Mouse (Mus musculus): ENCODE results near the gene Arntl. TPM values are rescaled to one million over a fixed set of nuclear protein-coding genes. Genes with fewer than 3 reads are reported as not detected.

Arntl gene
- polyA plus RNA-seq (2012; rRNA removed) = 26.9 and 28.9 TPM in 2 replicates

DNA sequence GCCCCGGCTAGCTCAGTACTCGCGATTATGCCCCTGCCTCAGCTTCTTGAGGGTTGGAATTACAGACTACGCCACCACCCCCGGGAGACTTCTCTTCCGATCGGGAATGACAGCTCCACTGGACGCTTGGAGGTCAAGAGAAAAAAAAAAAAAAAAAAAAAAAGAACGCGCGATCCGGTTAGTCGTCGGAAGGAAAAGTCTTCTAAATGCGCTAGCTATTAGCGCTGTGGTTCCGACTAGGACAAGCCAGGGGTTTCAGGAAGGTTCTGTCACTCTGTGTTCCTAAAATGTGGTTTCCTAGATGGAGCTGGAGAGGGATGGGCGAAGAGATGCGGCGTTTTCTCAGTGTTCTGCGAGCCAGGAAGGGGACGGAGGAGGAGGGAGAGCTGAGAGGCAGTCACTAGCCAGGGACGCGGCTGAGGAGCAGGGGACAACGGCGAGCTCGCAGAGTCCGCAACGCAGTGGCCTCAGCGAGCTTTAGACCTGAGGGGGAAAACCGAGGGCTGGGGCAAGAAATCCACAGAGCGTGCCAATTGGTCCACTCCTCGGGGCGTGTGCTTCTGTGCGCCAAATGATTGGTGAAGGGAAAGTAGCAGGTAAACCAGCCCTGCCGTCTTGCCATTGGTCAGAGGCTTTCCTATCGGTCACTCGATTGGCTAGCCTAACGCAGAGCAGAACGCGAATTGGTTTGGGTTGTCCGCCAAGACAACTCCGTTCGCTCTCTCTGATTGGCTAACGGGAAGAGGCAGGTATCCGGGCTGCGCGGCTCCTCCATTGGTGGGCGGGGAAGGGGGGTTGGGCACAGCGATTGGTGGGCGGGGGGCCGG, at the start of gene Arntl:
Gene Arntl, plus strand, starts transcription at position 822 of the 827 bp plus-strand sequence.
- DNase-seq (ENCODE audit: extremely low spot score in 1 of 2, low spot score in 1 of 2) = peak; percentile 97 to 98

DNA sequence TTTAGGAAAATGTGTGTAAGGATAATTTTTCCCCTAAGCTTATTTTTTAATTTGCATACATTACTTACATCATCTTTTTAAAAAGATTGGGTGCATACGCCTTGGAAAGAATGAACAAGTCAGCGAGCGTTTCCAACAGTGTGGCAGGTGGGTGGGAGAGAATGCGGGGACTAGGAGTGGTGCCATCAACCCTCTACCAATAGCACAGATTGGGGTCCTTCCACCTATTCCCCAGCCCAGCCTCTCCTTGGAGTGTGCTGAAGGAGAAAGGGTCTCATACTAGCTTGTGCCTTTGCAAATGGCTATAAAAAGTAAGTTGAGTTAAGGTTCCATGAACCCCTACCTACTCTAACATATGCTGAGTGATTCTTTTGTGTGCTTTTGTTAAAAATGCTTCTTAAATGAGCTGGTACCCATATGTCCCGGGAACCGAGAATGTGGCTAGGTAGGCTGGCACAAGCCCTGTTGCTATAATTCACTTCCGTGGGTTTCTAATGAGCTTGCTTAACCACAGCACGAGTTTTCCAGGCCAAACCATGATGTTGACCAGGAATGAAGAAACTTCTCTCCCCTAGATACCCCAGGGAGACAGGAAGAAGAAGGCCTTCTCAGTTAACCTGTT, 46.1 kb upstream of the Arntl start:
- peak in 1 of 2 experiments; percentile 67 for DNase-seq (ENCODE audit: extremely low spot score in 1 of 2, low spot score in 1 of 2)

DNA sequence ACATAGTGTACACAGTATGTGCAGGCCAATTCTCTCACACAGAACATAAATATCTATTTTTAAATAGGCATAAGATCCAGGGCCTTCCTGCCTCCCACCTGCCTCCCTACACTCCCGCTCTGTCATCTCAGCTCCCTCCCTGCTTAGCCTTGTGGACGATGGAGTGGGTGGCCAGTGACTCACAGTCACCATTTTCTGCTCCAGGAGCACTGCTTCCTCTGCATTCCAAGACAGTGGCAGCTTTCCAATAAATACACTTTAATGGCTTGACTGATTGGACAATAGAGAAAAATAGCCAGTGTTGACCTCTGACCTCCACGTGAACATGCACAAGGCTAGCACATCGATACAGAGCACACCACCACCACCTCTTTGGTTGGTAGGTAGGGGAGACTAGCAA, 42.5 kb upstream of the Arntl start:
- peak; percentile 60 to 81 for DNase-seq (ENCODE audit: extremely low spot score in 1 of 2, low spot score in 1 of 2)

DNA sequence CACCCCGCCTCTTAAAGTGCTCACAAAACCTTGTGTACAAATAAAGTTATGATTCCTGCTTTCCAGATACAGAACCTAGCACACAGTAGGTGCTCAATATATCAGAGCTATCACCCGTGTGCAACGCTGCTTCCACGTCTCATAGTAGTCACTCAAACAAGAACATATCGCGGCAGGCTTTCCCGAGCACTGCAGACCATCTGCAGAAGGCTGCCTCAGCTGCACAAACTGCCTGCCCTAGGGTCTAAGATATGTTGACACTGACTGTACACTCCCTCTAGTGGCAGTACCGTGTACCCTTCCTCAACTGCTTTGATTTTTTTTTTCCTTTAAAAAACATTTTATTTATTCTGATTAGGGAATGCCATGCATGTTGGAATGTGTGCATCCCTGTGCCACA, 40.2 kb upstream of the Arntl start:
- peak in 1 of 2 experiments; percentile 47 for DNase-seq (ENCODE audit: extremely low spot score in 1 of 2, low spot score in 1 of 2)

DNA sequence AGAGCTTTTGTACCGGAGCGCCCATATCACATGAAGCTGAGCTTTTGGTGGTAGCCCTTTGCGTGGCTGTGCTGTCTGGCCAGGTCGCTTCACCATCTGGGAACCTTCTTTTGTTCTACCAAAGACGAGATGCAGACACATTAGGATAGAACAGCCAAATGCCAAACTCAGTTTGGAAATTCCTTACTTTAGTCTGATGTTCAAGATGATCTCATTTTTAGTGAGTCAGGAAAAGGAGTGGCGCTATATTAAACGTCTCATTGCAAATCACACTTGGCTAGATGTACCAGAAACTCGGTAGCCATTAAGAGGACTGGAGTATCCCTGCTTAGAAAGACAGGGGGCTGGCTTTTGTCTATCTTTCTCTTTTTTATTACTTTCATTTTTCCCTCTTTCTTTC, 38.7 kb upstream of the Arntl start:
- DNase-seq (ENCODE audit: extremely low spot score in 1 of 2, low spot score in 1 of 2) = peak in 1 of 2 experiments; percentile 56

DNA sequence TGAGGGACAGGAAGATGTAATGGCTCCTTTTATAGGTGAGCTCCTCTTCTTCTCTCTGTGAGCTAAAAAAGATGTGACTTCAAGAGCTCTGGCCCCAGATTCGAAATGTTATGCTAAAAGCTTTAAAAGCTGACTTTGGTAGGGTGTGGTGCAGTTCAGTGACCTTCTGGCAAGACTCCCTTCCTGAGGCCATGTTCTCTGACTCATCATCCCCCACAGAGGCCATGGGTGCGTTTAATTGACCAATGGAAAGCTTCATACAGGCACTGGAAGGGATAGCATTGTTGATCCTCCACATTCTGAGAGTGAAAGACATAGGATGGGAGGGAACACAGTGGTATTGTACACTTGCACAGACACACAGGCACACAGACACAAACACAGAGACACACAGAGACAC, 34.8 kb upstream of the Arntl start:
- DNase-seq (ENCODE audit: extremely low spot score in 1 of 2, low spot score in 1 of 2) = no peak

DNA sequence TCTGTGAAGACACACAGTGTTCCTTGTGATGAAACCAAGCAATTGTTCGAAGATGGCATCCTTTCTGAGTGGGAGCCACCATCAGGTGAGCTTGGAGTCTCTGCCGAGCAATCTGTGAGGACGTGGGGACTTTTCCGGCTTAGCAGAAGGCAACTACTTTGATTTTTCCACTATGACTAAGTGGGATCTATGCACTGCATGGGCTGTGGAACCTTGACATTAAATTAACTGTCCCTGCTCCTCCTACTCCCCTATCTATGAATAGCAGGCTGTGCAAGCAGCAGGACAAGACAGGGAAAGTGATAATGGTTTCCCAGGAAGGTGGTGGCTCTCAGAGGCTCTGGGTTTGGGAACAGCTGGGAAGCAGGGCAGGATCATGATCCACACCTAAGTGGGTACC, 31.8 kb upstream of the Arntl start:
- no peak for DNase-seq (ENCODE audit: extremely low spot score in 1 of 2, low spot score in 1 of 2)

DNA sequence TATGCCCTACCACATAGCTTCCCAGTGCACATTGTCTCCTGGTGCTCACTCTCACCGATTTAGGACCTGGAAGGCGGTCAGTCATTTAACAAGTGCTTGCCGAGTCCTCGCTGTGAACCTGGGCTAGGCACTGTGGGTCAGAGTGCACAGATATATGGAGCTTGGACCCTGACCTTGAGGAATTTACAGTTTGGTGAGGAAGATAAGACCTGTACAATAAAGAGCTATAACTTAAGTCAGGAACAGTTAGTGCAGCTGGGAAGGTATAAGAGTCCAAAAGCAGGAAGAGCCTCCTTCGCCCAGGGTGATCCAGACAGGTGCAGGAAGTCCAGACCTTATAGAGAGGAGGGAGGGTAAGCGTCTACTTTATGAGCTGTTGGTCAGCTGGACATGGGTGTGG, 29.2 kb upstream of the Arntl start:
- DNase-seq (ENCODE audit: extremely low spot score in 1 of 2, low spot score in 1 of 2) = no peak

DNA sequence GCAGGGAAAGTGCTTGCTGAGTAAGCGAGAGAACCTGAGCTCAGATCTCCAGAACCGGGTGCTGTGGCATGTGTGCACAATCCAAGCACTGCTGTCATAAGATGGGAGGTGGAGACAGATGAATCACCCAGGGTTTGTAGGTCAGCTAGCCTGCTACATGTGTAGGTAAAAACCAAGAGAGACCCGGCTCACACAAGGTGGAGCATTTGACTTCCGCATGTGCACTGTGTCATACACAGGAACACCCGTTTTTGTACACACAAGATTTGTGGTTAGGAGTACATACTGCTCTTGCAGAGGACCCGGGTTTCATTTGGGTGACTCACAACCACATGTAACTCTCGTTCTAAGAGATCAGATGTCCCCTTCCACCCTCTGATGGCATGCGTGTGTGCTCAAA, 23.5 kb upstream of the Arntl start:
- DNase-seq (ENCODE audit: extremely low spot score in 1 of 2, low spot score in 1 of 2) = no peak

DNA sequence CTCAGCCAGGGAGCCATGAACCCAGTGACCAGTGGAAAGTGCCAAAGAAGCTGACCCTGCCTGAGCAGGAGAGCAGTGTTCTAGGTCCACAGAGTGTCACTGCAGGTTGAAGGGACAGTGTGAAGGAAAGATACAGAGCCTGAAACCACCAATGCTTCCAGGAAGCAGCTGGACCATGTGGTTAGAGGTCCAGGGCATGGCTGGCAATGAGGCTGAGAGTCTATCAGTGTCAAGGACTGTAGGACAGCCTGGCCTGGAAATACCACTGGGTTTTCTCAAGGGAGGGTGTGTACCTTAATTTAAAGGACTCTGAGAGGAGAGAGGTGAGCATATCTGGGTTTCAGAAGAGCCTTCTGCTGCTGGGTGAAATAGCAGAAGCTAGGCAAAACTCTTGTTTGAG, 22.2 kb upstream of the Arntl start:
- DNase-seq (ENCODE audit: extremely low spot score in 1 of 2, low spot score in 1 of 2) = no peak

DNA sequence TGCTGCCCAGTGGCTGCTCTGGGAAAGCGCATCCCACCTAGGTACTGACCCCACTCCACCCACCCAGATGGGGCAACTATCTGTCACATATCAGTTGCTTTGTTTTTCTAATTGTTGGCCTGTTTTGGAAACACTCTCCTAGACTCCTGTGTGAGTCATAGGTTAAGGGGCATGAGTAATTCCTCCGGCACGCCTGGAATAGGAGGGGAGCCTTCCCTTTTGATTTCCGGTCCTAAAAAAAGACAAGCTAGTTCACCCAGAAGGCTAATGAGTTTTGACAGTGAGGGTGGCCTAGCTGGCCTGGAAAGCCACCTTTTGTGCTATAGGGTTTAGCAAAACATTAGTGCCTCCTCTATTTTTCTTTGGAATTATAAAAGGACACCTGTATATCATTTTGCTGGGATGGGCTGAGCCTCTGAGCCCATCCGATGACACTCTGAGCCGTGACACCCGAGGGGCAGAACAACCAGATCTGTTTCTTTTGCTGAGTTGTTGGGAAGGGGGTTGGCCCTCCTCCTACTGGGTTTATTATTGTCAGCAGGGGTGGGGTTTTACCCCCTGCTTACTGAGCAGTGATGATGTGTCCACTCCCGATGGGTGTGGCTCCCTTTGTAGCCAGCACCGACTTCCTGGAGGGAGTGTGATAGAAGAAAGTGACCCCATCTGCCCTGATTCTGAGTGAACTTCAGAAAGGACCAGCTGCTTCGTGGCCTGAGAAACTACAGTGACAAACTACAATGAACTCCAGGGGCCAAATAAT, 21.0 kb upstream of the Arntl start:
- DNase-seq (ENCODE audit: extremely low spot score in 1 of 2, low spot score in 1 of 2) = no peak

DNA sequence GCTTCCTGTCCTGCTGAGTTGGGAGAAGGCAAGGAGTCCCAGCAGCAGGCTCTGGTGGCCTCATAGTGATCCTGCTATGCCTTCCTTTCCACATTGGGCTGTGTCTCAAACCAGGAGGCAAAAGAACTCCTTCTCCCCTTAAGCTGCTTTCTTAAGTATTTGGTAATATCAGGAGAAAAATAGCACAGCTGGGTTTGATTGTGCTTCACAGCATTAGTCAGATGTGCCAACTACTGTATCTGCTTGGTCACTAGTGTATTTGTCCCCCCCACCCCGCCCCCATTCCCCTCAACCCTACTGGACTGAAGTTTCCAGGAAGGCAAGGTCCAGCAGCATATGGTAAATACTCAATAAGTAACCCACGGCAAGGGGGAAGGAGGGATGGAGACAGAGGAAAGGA, 19.2 kb upstream of the Arntl start:
- DNase-seq (ENCODE audit: extremely low spot score in 1 of 2, low spot score in 1 of 2) = no peak

DNA sequence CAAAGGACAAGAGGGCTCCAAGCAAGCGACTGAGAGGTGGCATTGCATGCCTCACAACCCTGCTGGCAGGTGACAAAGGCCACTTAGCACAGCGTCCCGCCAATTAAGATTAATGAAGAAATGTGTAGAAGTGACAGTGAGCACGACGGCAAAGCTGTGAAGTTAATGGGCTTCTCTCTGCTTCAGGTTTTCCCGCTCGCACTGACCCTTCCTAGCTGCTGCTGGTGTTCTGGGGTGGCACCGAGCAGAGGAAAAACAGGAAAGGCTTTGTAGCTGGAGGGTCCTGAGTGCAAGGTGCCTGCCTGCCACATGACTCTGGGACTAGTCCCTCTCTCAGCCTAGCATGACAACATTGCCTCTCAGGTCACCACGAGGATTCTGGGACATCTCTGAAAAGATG, 18.7 kb upstream of the Arntl start:
- no peak for DNase-seq (ENCODE audit: extremely low spot score in 1 of 2, low spot score in 1 of 2)

DNA sequence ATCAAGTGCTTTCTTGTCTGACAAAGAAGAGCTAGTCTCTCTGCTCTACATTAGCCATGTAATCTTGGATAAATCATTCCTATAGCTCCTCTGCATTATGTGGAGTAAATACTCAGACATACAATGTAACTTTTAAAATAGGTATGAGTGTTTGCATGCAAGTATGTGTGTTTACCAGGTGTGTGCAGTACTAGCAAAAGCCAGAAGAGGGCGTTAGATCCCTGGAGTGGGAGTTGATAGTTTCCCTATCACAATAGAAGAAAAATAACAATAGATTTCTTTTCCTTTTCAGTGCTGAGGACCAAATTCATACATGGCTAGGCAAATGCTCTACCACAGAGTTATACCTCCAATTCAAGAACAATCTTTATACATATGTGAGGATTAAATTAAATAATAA, 15.5 kb upstream of the Arntl start:
- DNase-seq (ENCODE audit: extremely low spot score in 1 of 2, low spot score in 1 of 2) = no peak

DNA sequence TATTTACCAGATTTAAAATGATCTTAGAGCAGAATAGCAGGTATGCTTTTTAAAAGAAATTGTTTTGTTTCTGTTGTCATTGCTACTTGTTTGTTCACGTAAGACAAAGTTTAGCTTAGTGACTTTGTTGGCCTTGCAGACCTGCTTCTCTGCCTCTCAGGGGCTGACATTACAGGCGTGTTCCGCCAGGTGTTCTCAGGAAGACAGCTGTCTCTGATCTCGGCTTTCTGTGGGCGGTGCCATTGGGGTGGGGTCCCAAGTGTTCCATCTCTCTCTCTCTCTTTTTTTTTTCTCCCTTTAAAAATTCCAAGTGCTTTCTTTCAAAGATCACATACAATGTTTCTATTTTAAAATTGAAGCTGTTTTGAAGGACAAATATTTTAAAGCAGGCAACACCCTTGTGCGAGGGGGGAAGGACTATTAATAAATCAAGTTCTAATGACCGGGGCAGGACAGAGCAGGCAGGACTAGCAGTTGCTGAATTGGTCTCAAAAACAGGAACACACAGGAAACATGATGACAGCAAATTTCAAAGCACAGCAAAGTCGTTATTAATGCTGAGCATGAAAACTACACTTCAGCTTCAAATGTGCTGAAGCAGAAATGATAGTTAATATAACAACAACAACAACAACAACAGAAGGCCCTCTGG, 14.4 kb upstream of the Arntl start:
- DNase-seq (ENCODE audit: extremely low spot score in 1 of 2, low spot score in 1 of 2) = no peak

DNA sequence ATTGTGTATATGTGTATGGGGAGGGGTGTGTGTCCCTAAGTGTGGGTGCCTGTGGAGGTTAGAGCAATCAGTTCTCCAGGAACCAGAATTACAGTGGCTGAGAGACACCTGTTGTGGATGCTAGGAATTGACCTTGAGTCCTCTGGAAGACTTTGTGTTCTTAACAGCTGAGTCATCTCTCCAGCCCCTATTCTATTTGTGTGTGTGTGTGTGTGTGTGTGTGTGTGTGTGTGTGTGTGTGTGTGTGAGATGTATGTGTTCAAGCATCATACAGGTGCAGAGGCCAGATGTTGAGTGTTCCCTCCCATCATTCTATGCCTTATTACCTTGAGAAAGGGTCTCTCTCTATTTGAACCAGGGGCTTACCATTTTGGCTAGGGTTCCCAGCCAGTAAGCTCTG, 13.4 kb upstream of the Arntl start:
- DNase-seq (ENCODE audit: extremely low spot score in 1 of 2, low spot score in 1 of 2) = no peak

DNA sequence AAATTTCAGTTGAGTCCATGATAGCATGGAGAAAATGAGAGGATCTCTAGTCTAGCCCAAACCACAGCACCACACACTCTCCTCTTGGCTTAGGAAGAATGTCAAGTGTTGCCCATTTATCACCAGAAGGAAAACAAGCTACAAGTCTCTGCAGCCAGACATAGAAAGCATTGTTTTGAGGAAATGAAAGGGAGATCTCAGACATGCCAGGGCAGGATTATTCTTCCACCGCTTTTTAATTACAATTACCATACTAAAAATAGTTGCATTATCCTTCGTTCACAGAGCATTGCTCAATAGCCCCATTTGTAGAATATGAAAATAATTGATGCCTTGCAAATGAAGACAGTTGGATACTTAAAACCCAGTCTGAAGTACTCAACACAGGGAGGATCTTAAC, 12.0 kb upstream of the Arntl start:
- no peak for DNase-seq (ENCODE audit: extremely low spot score in 1 of 2, low spot score in 1 of 2)

DNA sequence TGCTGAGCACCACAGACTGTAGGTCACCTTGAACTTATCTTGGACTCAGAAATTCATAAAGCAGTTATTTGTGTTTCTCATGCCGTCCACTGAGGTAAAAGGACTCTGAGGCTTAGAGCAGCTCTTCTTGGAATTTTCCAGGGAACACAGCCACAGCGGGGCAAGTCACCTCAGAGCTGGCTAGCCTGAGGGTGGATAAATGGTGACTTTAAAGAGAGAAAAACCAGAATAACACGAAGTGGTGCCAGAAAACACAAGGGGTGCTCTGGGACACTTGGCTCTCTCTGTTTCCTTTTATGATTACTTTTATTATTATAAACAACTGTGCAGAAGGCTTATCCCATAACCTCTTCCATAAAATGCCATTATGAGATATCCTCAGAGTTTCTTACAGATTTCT, 11.1 kb upstream of the Arntl start:
- no peak for DNase-seq (ENCODE audit: extremely low spot score in 1 of 2, low spot score in 1 of 2)

DNA sequence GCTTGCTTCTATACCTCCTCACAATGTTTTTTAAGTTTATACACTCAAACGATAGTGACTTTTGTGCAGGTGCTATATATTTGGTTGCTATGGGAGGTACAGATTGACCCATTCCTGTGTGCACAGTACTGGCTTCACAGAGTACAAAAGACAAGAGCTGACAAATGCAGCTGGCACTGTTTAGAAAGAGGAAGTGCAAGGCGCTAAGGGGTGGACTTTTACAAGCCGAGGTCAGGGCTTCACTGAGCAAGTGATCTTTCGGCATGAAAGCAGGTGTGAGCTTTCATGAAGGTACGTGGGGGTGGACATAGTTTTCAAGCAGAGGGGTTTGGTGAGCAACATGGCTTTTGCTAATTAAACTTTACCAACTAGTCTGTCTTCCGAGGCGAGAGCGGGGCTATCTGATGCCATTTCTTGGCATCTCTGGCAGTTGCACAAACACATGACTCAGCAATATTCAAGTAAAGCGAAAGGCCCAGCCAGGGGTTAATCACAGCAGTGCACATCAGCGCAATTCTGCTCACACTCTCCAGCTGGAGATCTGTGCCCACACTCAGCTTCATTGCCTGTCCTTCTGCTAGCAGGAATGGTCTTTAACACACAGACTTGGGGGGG, 10.0 kb upstream of the Arntl start:
- DNase-seq (ENCODE audit: extremely low spot score in 1 of 2, low spot score in 1 of 2) = no peak

DNA sequence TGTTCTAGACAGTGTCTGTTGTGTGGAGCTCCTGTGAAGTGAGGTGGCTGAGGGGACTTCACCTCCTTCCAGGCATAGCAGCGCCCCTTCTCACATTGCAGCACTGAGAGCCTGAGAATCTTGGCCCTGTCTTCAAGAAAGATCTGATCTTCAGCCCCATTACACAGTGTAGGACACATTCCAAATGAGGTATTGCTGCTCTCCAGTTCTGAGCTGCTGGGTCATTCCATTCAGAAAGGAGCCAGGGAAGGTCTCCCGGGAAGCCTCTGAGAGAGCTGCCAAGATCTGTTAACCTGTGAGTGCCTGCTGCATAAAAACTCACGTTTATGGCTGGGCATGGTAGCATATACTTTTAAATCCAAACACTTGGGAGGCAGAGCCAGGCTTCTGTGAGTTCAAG, 5.7 kb upstream of the Arntl start:
- DNase-seq (ENCODE audit: extremely low spot score in 1 of 2, low spot score in 1 of 2) = no peak

All from frontal cortex, adult 2 months (tissue).